Mouse (Mus musculus): ENCODE data around the gene Spns1. TPM values are rescaled to one million over a fixed set of nuclear protein-coding genes. Genes with fewer than 3 reads are reported as not detected.
"Not testable (repeated sequence)": the region's sequence is repeated elsewhere in the genome, so short reads cannot be mapped to it uniquely, and the experiment has no call there.

Spns1 gene
- 10 to 100 TPM; 83.2 to 86.3 TPM for total RNA-seq (2021)
- long read RNA-seq, experiment 1, transcript Spns1-201 (12 exons, 2,219 nt), result major isoform, 108 of 131 reads
- long read RNA-seq, experiment 1, partial matches to known transcripts, result 9 of 131 reads
- long read RNA-seq, experiment 1, other reads (novel, unspliced or antisense), result 13 of 131 reads
- long read RNA-seq, experiment 2, transcript Spns1-201 (12 exons, 2,219 nt), result major isoform, 94 of 119 reads
- long read RNA-seq, experiment 2, partial matches to known transcripts, result 8 of 119 reads
- long read RNA-seq, experiment 2, other reads (novel, unspliced or antisense), result 17 of 119 reads

- intact Hi-C loops (cut with DNase I), result loop anchor here (1.0 to 2.0 kb wide), 2 partner anchors 54 to 117 kb away; no protein-coding TSS in a partner anchor
- peak; percentile 99 for DNase-seq (ENCODE audit: low spot score in 2 of 2)
Measured at GRCm38 (mm10) chr7:126377278-126378158, at the start of gene Spns1. Gene Spns1, minus strand, starts transcription at chr7:126377450.

DNA sequence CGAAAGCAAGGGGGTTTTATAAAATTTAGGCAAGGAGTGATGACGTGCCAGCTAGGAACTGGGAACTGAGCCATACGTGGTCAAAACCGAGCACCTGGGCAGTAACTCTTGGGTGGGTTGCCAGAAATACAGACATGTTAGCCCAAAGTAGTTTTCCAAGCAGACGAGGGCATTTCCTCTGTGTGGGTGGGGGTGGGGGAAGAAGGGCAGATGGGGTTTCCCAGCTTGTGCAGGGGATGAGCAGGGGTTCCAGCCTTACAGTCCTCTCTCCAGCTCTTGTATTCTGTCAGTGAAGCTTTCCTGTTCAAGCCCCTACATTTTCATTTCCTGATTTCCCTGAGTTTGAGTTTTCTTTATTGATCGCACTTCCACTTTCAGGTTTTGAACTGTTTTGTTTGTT is 46.9 kb upstream of the Spns1 start:
- no peak for DNase-seq (ENCODE audit: low spot score in 2 of 2)
- intact Hi-C loops (cut with DNase I), result no loop called here

DNA sequence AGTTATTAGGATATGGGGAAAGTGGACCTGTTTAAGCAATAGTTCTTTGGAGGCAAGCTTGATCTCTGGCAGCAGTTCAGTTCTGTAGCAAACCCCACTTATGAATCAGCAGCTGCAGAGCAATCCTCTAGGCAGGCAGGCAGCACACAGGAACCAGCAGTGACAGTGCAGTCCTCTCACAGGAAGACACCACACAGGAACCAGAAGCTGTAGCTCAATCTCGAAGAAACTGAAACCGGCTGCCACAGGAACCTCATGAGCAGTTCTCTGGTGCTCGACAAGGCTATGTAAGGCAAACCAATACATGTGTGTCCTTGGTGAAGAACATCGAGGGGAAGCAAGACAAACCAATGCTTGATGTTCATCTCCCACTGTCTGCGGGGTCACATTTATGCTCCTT is 44.5 kb upstream of the Spns1 start:
- no peak for DNase-seq (ENCODE audit: low spot score in 2 of 2)
- intact Hi-C loops (cut with DNase I), result no loop called here

- no peak for DNase-seq (ENCODE audit: low spot score in 2 of 2)
- intact Hi-C loops (cut with DNase I), result no loop called here
Measured at GRCm38 (mm10) chr7:126418496-126418895, 41.2 kb upstream of the Spns1 start.

DNA sequence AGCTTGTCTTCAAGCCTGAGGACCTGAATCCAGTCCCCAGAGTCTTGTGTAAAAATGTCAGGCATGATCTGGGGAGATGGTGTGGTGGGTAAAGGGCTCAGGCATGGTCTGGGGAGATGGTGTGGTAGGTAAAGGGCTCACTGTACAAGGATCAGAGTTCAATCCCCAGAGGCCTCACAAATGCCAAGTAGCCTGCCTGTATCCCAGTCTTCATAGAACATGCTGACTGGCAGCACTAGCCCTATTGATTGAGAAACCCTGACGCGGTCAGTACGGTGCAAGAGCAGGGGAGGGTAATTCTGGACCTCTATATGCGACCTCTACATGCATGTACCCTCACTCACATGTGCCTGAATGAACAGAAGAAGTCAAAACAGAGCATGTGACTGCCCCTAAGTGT is 40.4 kb upstream of the Spns1 start:
- intact Hi-C loops (cut with DNase I), result no loop called here
- DNase-seq (ENCODE audit: low spot score in 2 of 2), result no peak

DNA sequence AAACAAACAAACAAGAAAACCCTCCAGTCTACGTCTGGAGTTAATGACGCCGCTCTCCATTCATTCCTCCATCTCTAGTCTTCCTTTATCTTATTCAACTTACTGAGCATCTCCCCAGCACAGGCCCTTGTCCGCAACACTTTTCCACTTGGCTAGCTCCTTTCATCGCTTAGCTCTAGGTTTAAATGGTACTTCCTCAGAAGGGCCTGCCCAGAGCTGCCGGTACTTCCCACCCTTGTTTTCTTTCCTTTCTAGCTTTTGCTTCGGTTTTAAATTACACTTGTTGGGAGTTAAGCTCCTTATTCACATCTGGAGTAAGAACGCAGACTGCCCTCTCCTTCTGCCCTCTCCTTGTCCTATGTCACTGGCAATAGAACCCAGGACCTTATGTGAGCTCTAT is 39.8 kb upstream of the Spns1 start:
- intact Hi-C loops (cut with DNase I), result no loop called here
- no peak for DNase-seq (ENCODE audit: low spot score in 2 of 2)

DNA sequence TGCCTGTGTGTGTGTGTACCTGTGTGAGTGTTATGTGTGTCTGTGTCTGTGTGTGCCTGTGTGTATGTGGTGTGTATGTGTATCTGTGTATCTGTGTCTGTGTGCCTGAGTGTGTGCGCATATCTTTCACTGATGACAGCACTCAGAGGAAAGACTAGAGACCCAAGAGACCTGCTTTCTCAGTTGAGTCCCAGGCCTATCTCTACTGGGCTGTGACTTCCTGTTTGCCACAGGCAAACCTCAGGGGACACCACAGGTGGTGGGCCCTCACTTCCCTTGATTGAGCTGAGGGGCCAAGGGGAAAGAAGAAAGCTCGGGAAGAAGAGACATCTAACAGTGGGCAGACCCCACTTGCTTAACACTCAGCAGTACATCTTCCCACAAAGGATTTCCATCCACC is 39.4 kb upstream of the Spns1 start:
- DNase-seq (ENCODE audit: low spot score in 2 of 2), result no peak
- intact Hi-C loops (cut with DNase I), result no loop called here

- DNase-seq (ENCODE audit: low spot score in 2 of 2), result no peak
- intact Hi-C loops (cut with DNase I), result no loop called here
Measured at GRCm38 (mm10) chr7:126414725-126415124, 37.5 kb upstream of the Spns1 start, which contains the start of gene Cd19. Gene Cd19, minus strand, starts transcription at chr7:126414889.

- intact Hi-C loops (cut with DNase I), result no loop called here
- DNase-seq (ENCODE audit: low spot score in 2 of 2), result no peak
Measured at GRCm38 (mm10) chr7:126411061-126411460, 33.8 kb upstream of the Spns1 start.

DNA sequence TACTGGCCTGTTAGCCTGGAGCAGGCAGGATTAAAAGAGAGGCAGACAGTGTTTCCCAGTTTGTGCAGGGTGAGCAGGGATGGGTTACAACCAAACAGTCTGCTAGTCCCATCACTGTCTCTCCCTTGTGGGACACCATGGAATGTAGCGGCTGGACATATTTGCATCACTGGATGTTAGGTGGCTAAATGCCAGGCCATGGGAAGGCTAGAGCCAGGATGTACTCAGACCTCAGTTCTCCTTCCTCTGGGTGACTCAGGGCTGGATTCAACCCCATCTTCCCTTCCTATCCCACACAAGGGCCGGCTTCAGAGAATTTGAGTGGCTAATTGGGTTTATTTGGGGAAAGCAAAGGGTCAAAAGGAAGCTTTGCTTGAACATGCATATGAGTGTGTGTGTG is 31.4 kb upstream of the Spns1 start:
- intact Hi-C loops (cut with DNase I), result loop anchor here (5.0 kb wide), 1 partner anchor 49 kb away; no protein-coding TSS in a partner anchor
- no peak for DNase-seq (ENCODE audit: low spot score in 2 of 2)

GRCm38 (mm10) chr7:126402518-126402917 is 25.3 kb upstream of the Spns1 start:
- DNase-seq (ENCODE audit: low spot score in 2 of 2); intact Hi-C loops (cut with DNase I): not testable (repeated sequence)

- DNase-seq (ENCODE audit: low spot score in 2 of 2), result peak; percentile 69 to 82
- intact Hi-C loops (cut with DNase I), result loop anchor here (5.0 kb wide), 2 partner anchors 68 to 128 kb away; no protein-coding TSS in a partner anchor
Measured at GRCm38 (mm10) chr7:126399548-126399947, 22.3 kb upstream of the Spns1 start.

DNA sequence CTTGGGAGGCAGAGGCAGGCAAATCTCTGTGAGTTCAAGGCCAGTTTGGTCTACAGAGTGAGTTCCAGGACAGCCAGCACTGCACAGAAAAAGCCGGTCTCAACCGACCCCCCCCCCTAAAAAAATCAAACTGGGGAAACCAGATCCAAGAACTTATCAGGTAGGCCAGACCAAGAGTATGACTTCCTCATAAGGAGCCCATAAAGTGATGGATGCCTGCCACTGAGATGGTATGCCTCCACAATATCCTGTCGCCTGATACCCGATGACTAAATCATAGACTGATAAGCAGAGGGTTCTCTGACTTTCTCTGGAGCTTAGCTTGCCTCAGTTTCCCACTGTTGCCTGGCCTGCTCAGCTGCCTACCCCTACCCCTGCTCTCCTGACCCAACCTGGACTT is 20.6 kb upstream of the Spns1 start:
- intact Hi-C loops (cut with DNase I), result loop anchor here (5.0 kb wide), 2 partner anchors 69 to 129 kb away; no protein-coding TSS in a partner anchor
- DNase-seq (ENCODE audit: low spot score in 2 of 2), result no peak

DNA sequence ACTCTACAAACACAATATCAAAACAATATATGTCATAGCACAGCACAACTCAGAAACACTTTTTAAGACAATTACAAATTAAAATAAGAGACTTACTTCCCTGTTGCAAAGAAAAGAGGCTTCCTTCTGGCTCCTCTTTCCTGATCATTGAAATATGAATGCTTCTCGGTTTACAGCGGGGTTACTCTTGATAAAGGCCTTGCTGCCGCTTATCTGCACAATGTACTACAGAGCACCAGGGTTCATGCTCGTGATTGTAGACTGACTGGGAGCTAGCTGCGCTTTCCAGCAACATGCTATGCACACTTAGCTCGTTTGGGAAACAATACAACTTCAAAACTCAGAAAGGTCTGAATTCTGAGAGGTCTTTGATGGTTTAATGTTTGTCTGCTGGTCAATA is 20.0 kb upstream of the Spns1 start:
- DNase-seq (ENCODE audit: low spot score in 2 of 2), result no peak
- intact Hi-C loops (cut with DNase I), result loop anchor here (5.0 kb wide), 2 partner anchors 70 to 130 kb away; no protein-coding TSS in a partner anchor

- intact Hi-C loops (cut with DNase I), result loop anchor here (5.0 kb wide), 2 partner anchors 71 to 131 kb away; no protein-coding TSS in a partner anchor
- peak; percentile 99 for DNase-seq (ENCODE audit: low spot score in 2 of 2)
Measured at GRCm38 (mm10) chr7:126396298-126397119, 19.3 kb upstream of the Spns1 start, which contains the start of gene Nfatc2ip. Gene Nfatc2ip, minus strand, starts transcription at chr7:126396737.

DNA sequence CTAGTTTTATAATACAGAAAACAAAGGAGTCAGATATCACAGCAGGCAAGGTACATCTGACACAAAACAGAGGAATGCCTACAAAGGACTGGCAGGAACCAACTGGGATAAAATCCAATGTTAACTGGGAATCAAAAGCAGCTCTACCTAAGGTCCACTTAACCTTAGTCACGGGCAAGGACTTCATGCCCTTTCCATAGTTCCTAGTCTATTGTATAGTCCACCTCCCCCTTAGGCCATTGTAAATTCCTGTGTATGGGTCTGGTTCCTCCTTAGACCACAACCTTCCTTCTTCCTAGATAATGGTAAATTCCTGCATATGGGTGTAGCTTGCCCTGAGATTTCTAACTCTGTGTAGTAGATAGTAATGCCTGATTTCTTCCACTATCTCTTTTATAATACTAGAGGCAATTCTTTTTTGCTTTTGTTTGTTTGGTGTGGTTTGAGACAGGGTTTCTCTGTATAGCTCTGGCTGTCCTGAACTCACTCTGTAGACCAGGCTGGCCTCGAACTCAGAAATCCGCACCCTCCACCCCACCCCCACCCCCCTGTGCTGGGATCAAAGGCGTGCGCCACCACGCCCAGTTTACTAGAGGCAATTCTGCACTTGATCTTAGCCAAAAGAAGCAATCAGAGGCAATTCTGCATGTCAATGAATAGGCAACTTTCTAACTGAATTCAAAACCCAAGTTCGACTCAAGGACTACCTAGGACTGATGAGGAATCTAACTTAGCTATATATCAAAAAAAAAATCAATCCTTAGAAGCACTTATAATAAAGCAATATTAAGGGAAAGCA is 15.0 kb upstream of the Spns1 start:
- DNase-seq (ENCODE audit: low spot score in 2 of 2); intact Hi-C loops (cut with DNase I): not testable (repeated sequence)

DNA sequence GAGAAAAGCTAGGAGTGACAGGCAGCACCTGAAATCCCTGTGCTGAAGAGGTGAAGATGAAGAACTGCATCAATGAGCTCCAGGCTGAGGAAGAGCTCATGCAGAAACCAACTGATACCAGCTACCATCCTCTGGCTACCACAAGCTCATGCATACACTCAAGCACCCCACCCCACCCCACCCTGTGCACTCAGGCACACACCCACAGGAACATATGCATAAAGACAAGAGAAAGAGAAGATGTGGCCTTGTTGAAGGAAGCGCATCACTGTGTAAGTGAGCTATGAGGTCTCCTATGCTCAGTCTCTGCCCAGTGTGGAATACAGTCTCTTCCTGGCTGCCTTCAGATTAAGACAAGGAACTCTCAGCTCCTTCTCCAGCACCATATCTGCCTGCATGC is 10.9 kb upstream of the Spns1 start:
- intact Hi-C loops (cut with DNase I), result no loop called here
- no peak for DNase-seq (ENCODE audit: low spot score in 2 of 2)

DNA sequence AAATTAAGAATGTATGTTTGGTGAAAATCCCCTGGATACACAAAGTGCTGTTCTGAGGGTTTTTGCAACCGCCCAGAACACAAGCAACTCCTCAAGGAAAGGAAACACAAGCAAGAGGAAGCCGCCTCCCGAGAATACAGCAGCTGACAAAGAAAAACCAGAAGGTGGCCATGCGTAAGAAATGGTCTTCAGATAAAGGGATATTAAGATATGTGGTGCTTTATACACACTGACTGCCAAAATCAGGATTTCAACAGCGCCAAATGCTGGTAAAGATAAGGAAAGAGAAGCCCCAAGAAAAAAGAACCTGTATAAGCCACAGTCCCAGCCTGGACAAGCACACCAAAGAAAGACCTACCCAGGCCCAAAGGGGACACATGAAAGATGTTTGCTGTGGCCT is 6.3 kb upstream of the Spns1 start:
- no peak for DNase-seq (ENCODE audit: low spot score in 2 of 2)
- intact Hi-C loops (cut with DNase I), result no loop called here

- intact Hi-C loops (cut with DNase I), result loop anchor here (1.0 to 2.0 kb wide), 2 partner anchors 54 to 116 kb away; no protein-coding TSS in a partner anchor
- DNase-seq (ENCODE audit: low spot score in 2 of 2), result no peak
Measured at GRCm38 (mm10) chr7:126376903-126377277, 360 bp downstream of the Spns1 start.
